Mouse (Mus musculus): ENCODE results near the gene Msantd1. TPM values are rescaled to one million over a fixed set of nuclear protein-coding genes. Genes with fewer than 3 reads are reported as not detected.
"Not testable (repeated sequence)": the region's sequence is repeated elsewhere in the genome, so short reads cannot be mapped to it uniquely, and the experiment has no call there.

The Msantd1 gene
- under 1 TPM; 0.34 to 0.50 TPM for total RNA-seq (2021)
- long read RNA-seq, experiment 1: 0 reads
- long read RNA-seq, experiment 2, partial matches to known transcripts: 0 of 2 reads
- long read RNA-seq, experiment 2, other reads (novel, unspliced or antisense): 2 of 2 reads

GRCm38 (mm10) chr5:34907910-34908725, at the start of gene Msantd1:
Gene Msantd1 (plus strand): TSS chr5:34908012.
- DNase-seq (ENCODE audit: low spot score): no peak

GRCm38 (mm10) chr5:34865367-34865766, 42.4 kb upstream of the Msantd1 start:
- no peak for DNase-seq (ENCODE audit: low spot score)

GRCm38 (mm10) chr5:34880307-34880706, 27.5 kb upstream of the Msantd1 start:
- DNase-seq (ENCODE audit: low spot score): not testable (repeated sequence)

GRCm38 (mm10) chr5:34881023-34881422, 26.8 kb upstream of the Msantd1 start:
- DNase-seq (ENCODE audit: low spot score): no peak

GRCm38 (mm10) chr5:34885250-34885649, 22.6 kb upstream of the Msantd1 start:
- DNase-seq (ENCODE audit: low spot score): no peak

GRCm38 (mm10) chr5:34889252-34889651, 18.6 kb upstream of the Msantd1 start:
- DNase-seq (ENCODE audit: low spot score): no peak

GRCm38 (mm10) chr5:34896697-34897453, 10.9 kb upstream of the Msantd1 start:
- DNase-seq (ENCODE audit: low spot score): no peak

GRCm38 (mm10) chr5:34899787-34900469, 7.9 kb upstream of the Msantd1 start:
- no peak for DNase-seq (ENCODE audit: low spot score)

- DNase-seq (ENCODE audit: low spot score): no peak
Measured at GRCm38 (mm10) chr5:34902371-34902770, 5.4 kb upstream of the Msantd1 start.

GRCm38 (mm10) chr5:34902811-34903385, 4.9 kb upstream of the Msantd1 start:
- no peak for DNase-seq (ENCODE audit: low spot score)

GRCm38 (mm10) chr5:34904412-34904811, 3.4 kb upstream of the Msantd1 start:
- DNase-seq (ENCODE audit: low spot score): no peak

GRCm38 (mm10) chr5:34907230-34907629, 582 bp upstream of the Msantd1 start:
- no peak for DNase-seq (ENCODE audit: low spot score)

- DNase-seq (ENCODE audit: low spot score): no peak
Measured at GRCm38 (mm10) chr5:34908726-34909633, 1.2 kb downstream of the Msantd1 start.

GRCm38 (mm10) chr5:34909634-34910503, 2.1 kb downstream of the Msantd1 start:
- no peak for DNase-seq (ENCODE audit: low spot score)

GRCm38 (mm10) chr5:34910504-34910815, 2.6 kb downstream of the Msantd1 start:
- DNase-seq (ENCODE audit: low spot score): no peak

GRCm38 (mm10) chr5:34915801-34916200, 8.0 kb downstream of the Msantd1 start:
- peak; percentile 70 for DNase-seq (ENCODE audit: low spot score)

GRCm38 (mm10) chr5:34917234-34917655, 9.4 kb downstream of the Msantd1 start:
- no peak for DNase-seq (ENCODE audit: low spot score)

- DNase-seq (ENCODE audit: low spot score): no peak
Measured at GRCm38 (mm10) chr5:34918785-34919184, 11.0 kb downstream of the Msantd1 start.

- DNase-seq (ENCODE audit: low spot score): no peak
Measured at GRCm38 (mm10) chr5:34922531-34922930, 14.7 kb downstream of the Msantd1 start.
